Mouse (Mus musculus) urinary bladder, postnatal 14 days (tissue): Measurements from ENCODE around the gene Wfikkn1.
"Not testable (repeated sequence)": the region's sequence is repeated elsewhere in the genome, so short reads cannot be mapped to it uniquely, and the experiment has no call there.

Source experiments
- DNase-seq: peaks from one replicate; pipeline ENCODE4 v3.0.0; 2021; ENCODE audit warnings: low spot score

Gene Wfikkn1

GRCm38 (mm10) chr17:25885636-25886035, 5.0 kb upstream of the Wfikkn1 start:
- DNase-seq: no peak

GRCm38 (mm10) chr17:25883824-25884223, 3.2 kb upstream of the Wfikkn1 start:
- DNase-seq: no peak

GRCm38 (mm10) chr17:25883268-25883667, 2.6 kb upstream of the Wfikkn1 start:
- DNase-seq: no peak

- no peak for DNase-seq
These were observed 1.6 kb upstream of the Wfikkn1 start for GRCm38 (mm10) chr17:25882306-25882705.

- no peak for DNase-seq
These were observed 1.0 kb upstream of the Wfikkn1 start for GRCm38 (mm10) chr17:25881691-25882090.

- no peak for DNase-seq
These were observed 419 bp upstream of the Wfikkn1 start for GRCm38 (mm10) chr17:25880913-25881641.

- no peak for DNase-seq
These were observed 908 bp downstream of the Wfikkn1 start for GRCm38 (mm10) chr17:25879750-25880149.

GRCm38 (mm10) chr17:25879261-25879660, 1.4 kb downstream of the Wfikkn1 start:
- peak; percentile 46 for DNase-seq

- DNase-seq: no peak
These were observed 2.0 kb downstream of the Wfikkn1 start for GRCm38 (mm10) chr17:25878611-25879180.

GRCm38 (mm10) chr17:25877741-25878610, 2.7 kb downstream of the Wfikkn1 start:
- no peak for DNase-seq

GRCm38 (mm10) chr17:25877025-25877424, 3.6 kb downstream of the Wfikkn1 start:
- no peak for DNase-seq

- DNase-seq: no peak
These were observed 4.2 kb downstream of the Wfikkn1 start for GRCm38 (mm10) chr17:25876347-25876915.

GRCm38 (mm10) chr17:25875171-25876136, 5.2 kb downstream of the Wfikkn1 start:
- peak; percentile 89 for DNase-seq

GRCm38 (mm10) chr17:25874721-25875170, 5.9 kb downstream of the Wfikkn1 start, which contains the start of gene Mettl26:
Gene Mettl26 (plus strand): TSS chr17:25875074.
- DNase-seq: peak; percentile 95

GRCm38 (mm10) chr17:25874148-25874720, 6.4 kb downstream of the Wfikkn1 start:
- no peak for DNase-seq

GRCm38 (mm10) chr17:25873405-25874147, 7.1 kb downstream of the Wfikkn1 start:
- DNase-seq: no peak

- DNase-seq: no peak
These were observed 8.0 kb downstream of the Wfikkn1 start for GRCm38 (mm10) chr17:25872676-25873075.

GRCm38 (mm10) chr17:25871566-25871965, 9.1 kb downstream of the Wfikkn1 start:
- not testable (repeated sequence) for DNase-seq

- no peak for DNase-seq
These were observed 10.7 kb downstream of the Wfikkn1 start for GRCm38 (mm10) chr17:25869954-25870353.

- DNase-seq: no peak
These were observed 11.2 kb downstream of the Wfikkn1 start for GRCm38 (mm10) chr17:25869498-25869897.
